Mouse (Mus musculus) megakaryocyte, embryonic 14.5 days (primary cell): ENCODE results near the gene Hmg20a. TPM values are rescaled to one million over a fixed set of nuclear protein-coding genes. Genes with fewer than 3 reads are reported as not detected.

ENCODE experiments used
- H3K27me3 ChIP-seq: replicated peaks from 2 replicates; pipeline ENCODE3; 2012; ENCODE audit warnings: inconsistent platforms
- H3K36me3 ChIP-seq: replicated peaks from 2 replicates; pipeline ENCODE3; 2012; ENCODE audit warnings: low read length, inconsistent platforms, mixed read lengths
- H3K4me1 ChIP-seq: 2 replicates; pipeline ENCODE4 v1.6.1; 2012; ENCODE audit warnings: inconsistent platforms
- H3K4me3 ChIP-seq: replicated peaks from 2 replicates; pipeline ENCODE3; 2012; ENCODE audit warnings: moderate library complexity, mild to moderate bottlenecking, inconsistent platforms
- H3K9me3 ChIP-seq: 2 replicates; pipeline ENCODE4 v1.6.1; 2012; ENCODE audit warnings: inconsistent platforms
- FLI1 ChIP-seq: IDR thresholded peaks from 2 replicates; pipeline ENCODE4 v1.6.1; 2012; ENCODE audit warnings: low read length, inconsistent platforms, mixed read lengths
- GATA1 ChIP-seq: IDR thresholded peaks from 3 replicates; pipeline ENCODE4 v1.6.1; 2012; ENCODE audit warnings: mixed read lengths, low read length, inconsistent platforms, borderline replicate concordance
- polyA plus RNA-seq: library from polyadenylated mRNA; stranded (reverse); fragments of >175 nt; gene quantifications from 2 replicates; pipeline ENCODE4 v1.2.3, GENCODE M21; 2012; ENCODE audit warnings: low replicate concordance; ENCODE audit not compliant: insufficient read depth

The Hmg20a gene
- polyA plus RNA-seq, 1 experiment: 4.8 TPM

GRCm38 (mm10) chr9:56495088-56495487, 76.7 kb downstream of the Hmg20a start:
- no peak overlapping the region for H3K4me3 ChIP-seq
- H3K27me3 ChIP-seq: no peaks in the 10 kb centered on the region
- peaks cover 73% of the 10 kb centered on the region for H3K36me3 ChIP-seq
- TF ChIP-seq GATA1 (no peak), FLI1 (no peak)
- peaks cover 6% of the 10 kb centered on the region for H3K4me1 ChIP-seq
- H3K9me3 ChIP-seq: no peaks in the 10 kb centered on the region

- no peaks in the 10 kb centered on the region for H3K27me3 ChIP-seq
- TF ChIP-seq GATA1 (no peak), FLI1 (no peak)
- H3K36me3 ChIP-seq: peaks cover 66% of the 10 kb centered on the region
- H3K4me1 ChIP-seq: peaks cover 6% of the 10 kb centered on the region
- no peak overlapping the region for H3K4me3 ChIP-seq
- H3K9me3 ChIP-seq: no peaks in the 10 kb centered on the region
Measured at GRCm38 (mm10) chr9:56495795-56496232, 77.4 kb downstream of the Hmg20a start.

GRCm38 (mm10) chr9:56496567-56496966, 78.2 kb downstream of the Hmg20a start:
- Histone ChIP-seq H3K36me3 (peaks cover 60% of the 10 kb centered on the region), H3K4me3 (no peak overlapping the region), H3K4me1 (peaks cover 6% of the 10 kb centered on the region), H3K9me3 (no peaks in the 10 kb centered on the region), H3K27me3 (peaks cover under 1% of the 10 kb centered on the region)
- TF ChIP-seq FLI1 (no peak), GATA1 (no peak)

- TF ChIP-seq FLI1: no peak
- TF ChIP-seq GATA1: no peak
- no peak overlapping the region for H3K4me3 ChIP-seq
- H3K4me1 ChIP-seq: peaks cover 6% of the 10 kb centered on the region
- no peaks in the 10 kb centered on the region for H3K9me3 ChIP-seq
- peaks cover 3% of the 10 kb centered on the region for H3K27me3 ChIP-seq
- H3K36me3 ChIP-seq: peaks cover 52% of the 10 kb centered on the region
Measured at GRCm38 (mm10) chr9:56497181-56497864, 78.9 kb downstream of the Hmg20a start.

- peaks cover 19% of the 10 kb centered on the region for H3K4me1 ChIP-seq
- no peaks in the 10 kb centered on the region for H3K9me3 ChIP-seq
Measured at GRCm38 (mm10) chr9:56499324-56500067, 81.1 kb downstream of the Hmg20a start.

GRCm38 (mm10) chr9:56500893-56501590, 82.6 kb downstream of the Hmg20a start:
- Histone ChIP-seq H3K36me3 (peaks cover 16% of the 10 kb centered on the region), H3K9me3 (no peaks in the 10 kb centered on the region), H3K27me3 (peaks cover 5% of the 10 kb centered on the region), H3K4me1 (peaks cover 28% of the 10 kb centered on the region), H3K4me3 (no peak overlapping the region)
- no peak for TF ChIP-seq FLI1
- no peak for TF ChIP-seq GATA1

More at GRCm38 (mm10) chr9:56499324-56500067, 81.1 kb downstream of the Hmg20a start:
- TF ChIP-seq GATA1 (no peak), FLI1 (no peak)
- Histone ChIP-seq H3K27me3 (peaks cover 5% of the 10 kb centered on the region), H3K4me3 (no peak overlapping the region), H3K36me3 (peaks cover 31% of the 10 kb centered on the region)

GRCm38 (mm10) chr9:56501721-56502542, 83.5 kb downstream of the Hmg20a start:
- Histone ChIP-seq H3K4me1 (peaks cover 34% of the 10 kb centered on the region), H3K4me3 (no peak overlapping the region), H3K9me3 (no peaks in the 10 kb centered on the region), H3K27me3 (peaks cover 5% of the 10 kb centered on the region), H3K36me3 (peaks cover 7% of the 10 kb centered on the region)
- TF ChIP-seq FLI1: no peak
- TF ChIP-seq GATA1: no peak

GRCm38 (mm10) chr9:56502543-56502971, 84.1 kb downstream of the Hmg20a start:
- TF ChIP-seq FLI1 (no peak), GATA1 (no peak)
- H3K9me3 ChIP-seq: no peaks in the 10 kb centered on the region
- H3K27me3 ChIP-seq: peaks cover 5% of the 10 kb centered on the region
- peaks cover 3% of the 10 kb centered on the region for H3K36me3 ChIP-seq
- H3K4me1 ChIP-seq: peaks cover 40% of the 10 kb centered on the region
- H3K4me3 ChIP-seq: no peak overlapping the region
